Mouse (Mus musculus) gastrocnemius, adult 18-20 months (tissue): ENCODE data around the gene Adgrf5. TPM values are rescaled to one million over a fixed set of nuclear protein-coding genes. Genes with fewer than 3 reads are reported as not detected.
"Not testable (repeated sequence)": the region's sequence is repeated elsewhere in the genome, so short reads cannot be mapped to it uniquely, and the experiment has no call there.

Source experiments
- DNase-seq: peaks from one replicate; pipeline ENCODE4 v3.0.0; 2021; ENCODE audit warnings: low spot score
- total RNA-seq, 2 experiments: library from RNA; stranded (reverse); gene quantifications; 2 replicates each; pipeline ENCODE4 v1.2.3; 2021

Adgrf5 gene
- total RNA-seq, 2 experiments from 2014 or later: 58.1 to 66.3 TPM

- no peak for DNase-seq
These were observed 99.5 kb downstream of the Adgrf5 start for GRCm38 (mm10) chr17:43459737-43460230.

DNA sequence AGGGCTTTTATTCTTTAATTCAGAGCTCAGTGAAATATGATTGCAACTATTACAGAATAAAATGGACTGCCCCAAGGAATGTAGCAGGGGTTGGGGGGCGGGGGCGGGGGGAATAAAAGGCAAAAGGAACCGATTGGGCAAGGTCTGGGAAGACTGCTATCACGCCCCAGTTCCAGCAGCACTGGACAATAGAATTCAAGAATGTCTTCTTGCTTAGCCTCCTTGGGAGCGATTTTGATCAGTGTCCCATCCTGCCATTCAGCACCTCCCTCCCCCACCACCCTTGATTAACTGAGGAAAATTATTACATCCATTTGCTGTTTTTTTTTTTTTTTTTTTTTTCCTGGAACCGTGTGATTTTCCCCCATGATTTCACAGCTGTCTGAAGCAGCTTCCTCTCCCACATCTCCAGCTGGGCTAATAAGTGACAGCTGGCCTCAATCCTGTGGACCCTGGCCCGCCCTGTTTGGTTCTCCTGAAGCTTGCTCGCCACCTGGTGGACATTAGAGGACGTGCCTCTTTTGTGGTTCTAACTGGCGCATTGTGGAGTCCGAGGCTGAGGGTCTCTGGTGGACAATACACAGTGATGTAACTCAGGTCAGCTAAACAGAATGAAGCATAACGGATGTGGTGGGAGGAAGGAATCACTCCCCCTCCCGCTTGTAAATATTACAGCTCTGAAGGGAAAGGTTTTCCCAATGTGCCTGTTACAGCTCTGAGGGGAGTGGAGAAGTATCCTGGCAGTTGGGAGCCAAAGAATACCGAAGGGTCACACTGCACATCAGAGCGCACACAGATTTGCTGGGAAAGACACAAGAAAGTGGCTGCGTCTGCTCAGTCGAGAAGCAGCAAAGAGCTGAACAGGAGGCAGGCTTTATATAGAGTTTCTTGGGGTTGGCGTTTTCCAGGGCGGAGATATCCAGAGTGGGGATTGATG, 100.3 kb downstream of the Adgrf5 start:
- peak; percentile 64 for DNase-seq

DNA sequence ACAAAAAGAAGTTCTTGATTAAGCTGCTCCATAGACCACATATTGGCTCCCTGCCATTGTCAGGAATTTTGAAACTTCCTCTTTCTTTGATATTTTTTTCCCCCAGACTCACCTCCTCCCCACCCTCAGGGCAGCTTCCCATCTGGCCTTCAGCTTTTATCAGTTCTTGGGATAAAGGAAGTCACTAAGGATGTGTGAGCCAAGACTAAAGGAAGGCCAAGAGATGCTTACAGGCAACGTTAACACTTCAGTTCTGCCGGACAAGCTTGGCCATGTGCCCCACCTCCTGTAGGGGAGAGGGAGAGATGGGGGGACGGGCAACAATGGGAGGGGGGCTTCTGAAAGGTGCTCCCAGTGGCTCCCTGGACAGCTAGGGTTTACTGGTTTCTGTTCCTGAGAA, 109.8 kb downstream of the Adgrf5 start:
- DNase-seq: no peak

- DNase-seq: no peak
These were observed 112.3 kb downstream of the Adgrf5 start for GRCm38 (mm10) chr17:43472558-43472957.

DNA sequence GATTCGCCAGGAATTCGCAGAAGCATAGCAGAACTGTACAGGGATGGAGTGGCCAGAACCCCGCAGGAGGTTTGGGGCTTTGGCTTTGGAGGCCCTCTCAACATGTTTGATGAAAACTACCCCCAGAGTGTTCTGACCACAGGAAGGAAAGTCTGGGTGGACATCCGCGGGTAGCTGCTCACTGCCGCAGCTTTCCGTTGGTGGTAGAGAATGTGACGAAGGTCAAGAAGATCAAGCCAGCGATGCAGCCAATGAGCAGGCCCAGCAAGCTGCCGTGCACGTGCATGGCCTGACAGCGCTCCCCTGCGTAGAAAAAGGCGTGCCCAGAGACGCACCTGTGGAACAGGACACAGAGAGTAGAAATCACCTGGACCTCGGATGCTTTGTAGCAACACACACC, 114.5 kb downstream of the Adgrf5 start:
- DNase-seq: no peak

GRCm38 (mm10) chr17:43477621-43478020, 117.4 kb downstream of the Adgrf5 start:
- DNase-seq: no peak

DNA sequence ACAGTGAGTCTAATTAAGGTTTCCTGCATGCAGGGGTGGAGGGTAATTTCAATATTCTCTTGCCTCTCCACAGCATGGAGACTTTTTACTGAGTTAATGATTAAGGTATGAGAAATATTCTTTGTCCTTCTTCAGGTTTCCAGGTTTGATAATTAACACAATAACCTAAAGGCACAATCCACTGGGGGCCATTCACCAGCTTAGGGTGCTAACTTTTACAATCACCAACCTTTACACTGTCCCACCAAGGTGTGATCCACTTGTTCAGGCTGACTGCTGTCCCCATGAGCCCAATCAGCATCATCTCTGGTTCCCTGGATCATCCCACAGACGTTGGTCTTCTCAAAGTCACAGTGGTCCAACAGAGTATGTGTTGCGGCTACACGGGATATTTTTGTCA, 125.7 kb downstream of the Adgrf5 start:
- no peak for DNase-seq

GRCm38 (mm10) chr17:43488439-43489151, 128.3 kb downstream of the Adgrf5 start:
- no peak for DNase-seq

- not testable (repeated sequence) for DNase-seq
These were observed 130.1 kb downstream of the Adgrf5 start for GRCm38 (mm10) chr17:43490371-43490770.

DNA sequence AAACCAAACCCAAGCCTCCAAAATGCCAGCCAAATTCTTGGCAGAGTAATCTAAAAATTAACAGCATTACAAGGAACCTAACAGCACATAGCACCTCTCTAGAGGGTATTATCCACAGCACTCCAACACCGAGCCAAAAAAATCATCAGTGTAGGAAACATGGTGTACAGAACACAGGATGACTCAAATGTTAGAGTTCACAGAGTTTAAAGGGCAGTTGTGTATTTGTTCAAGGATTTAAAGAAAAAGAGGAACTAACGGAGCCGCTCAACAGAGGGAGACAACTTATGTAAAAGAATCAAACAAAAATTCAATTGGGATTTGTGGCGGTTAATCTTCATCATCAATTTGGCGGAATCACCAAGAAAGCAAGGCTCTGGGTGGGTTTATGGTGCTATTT, 135.3 kb downstream of the Adgrf5 start:
- DNase-seq: no peak

GRCm38 (mm10) chr17:43497521-43497920, 137.3 kb downstream of the Adgrf5 start:
- no peak for DNase-seq

- no peak for DNase-seq
These were observed 140.3 kb downstream of the Adgrf5 start for GRCm38 (mm10) chr17:43500513-43500912.

DNA sequence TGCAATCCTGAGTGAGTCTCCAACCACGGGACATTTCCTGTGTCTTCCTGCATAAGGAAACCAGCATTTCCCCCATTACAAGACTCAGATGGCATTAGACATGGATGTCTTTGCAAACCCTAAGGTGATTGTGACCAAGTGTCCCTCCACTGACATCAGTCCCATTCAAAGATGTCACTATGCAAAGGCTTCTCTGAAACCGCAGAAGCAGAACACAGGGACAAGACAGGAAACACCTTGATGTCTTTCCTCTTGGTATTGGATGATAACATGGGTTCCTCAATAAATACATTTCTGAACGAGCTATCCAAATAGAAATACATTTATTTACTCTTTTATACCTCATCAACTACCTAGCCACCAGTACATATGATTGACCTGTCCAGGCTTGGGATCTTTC, 141.0 kb downstream of the Adgrf5 start:
- no peak for DNase-seq

- no peak for DNase-seq
These were observed 141.4 kb downstream of the Adgrf5 start for GRCm38 (mm10) chr17:43501631-43502030.

GRCm38 (mm10) chr17:43502592-43502991, 142.3 kb downstream of the Adgrf5 start, which contains the start of gene Mep1a:
Gene Mep1a, minus strand, starts transcription at chr17:43502812.
- no peak for DNase-seq

DNA sequence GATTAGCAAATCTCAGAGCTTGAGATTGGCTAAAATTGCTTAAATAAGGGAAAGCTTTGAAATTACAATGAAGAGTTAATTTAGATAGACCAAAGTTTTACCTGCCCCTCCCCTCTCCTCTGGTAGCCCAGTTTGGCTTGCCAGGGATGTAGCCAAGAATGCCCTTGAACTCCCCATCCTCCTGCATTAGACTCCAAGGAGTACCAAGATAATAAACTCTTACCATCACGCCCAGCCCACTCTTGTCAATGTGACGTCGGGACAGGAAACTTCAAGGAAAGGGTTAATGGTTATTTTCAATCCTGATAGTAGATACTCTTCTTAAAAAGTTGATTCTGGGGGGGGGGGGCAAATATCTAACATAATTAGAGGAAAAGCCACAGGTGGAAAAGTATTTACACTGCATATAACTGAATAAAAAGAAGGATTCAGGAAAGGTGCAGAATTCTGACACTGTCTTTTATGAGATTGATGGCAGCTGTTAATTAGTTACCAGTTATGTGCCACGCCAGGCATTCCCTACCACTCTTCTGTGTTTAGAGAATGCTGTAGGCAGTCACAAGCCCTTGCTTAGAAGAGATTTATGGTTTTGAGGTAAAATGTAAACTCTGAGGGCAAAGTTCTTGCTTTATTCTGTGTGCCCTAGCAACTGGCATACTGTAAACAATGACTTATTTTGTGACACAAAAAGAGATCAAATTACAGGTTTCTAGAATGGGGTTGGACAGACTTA, 143.8 kb downstream of the Adgrf5 start:
- DNase-seq: no peak

- no peak for DNase-seq
These were observed 144.3 kb downstream of the Adgrf5 start for GRCm38 (mm10) chr17:43504594-43504934.
